Mouse (Mus musculus): ENCODE measurements around the gene Pmm1.
A peak's percentile ranks its signal among the peaks of the same experiment; 100 is the strongest.
"Not testable (repeated sequence)": the region's sequence is repeated elsewhere in the genome, so short reads cannot be mapped to it uniquely, and the experiment has no call there.

The Pmm1 gene

GRCm38 (mm10) chr15:81925760-81926445, 34.8 kb downstream of the Pmm1 start, which contains the start of gene Polr3h:
Polr3h (minus strand) TSS chr15:81926240.
- DNase-seq = peak; percentile 93

DNA sequence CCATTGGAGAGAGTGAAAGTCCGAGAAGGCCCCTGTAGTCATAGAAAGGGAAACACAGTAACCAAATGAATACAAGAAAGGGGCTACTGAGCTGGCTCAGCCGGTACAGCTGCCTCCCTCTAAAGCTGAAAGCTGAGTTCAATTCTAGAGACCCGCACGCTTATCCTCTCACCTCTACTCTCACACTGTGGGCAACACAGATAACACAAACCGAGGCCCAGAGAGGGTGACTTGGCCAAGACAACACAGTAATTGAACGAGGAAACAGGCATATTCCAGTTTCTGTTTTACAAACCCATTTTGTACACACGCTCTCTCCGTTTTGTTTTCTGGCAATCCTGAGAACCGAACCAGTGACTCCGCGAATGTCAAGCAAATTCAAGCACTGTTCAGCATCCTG, 35.8 kb downstream of the Pmm1 start:
- DNase-seq = no peak

DNA sequence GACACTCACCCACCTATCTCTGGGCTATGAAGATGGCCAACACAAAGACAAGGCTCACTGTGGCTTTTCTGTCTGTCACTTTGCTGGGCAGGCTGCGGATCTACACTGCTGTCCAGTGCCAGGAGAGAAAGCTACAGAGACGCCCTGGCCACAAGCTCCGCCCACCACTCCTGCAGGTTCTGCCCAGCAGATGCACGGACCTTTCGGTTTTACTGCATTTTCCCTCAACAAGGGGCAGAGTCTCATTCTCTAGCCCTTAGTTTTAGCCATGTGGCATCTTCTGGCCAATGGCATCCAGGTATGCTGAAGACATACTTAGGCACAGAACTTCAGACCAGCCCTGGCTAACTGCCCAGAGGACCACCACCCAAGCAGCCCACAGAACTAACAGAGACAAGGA, 39.5 kb downstream of the Pmm1 start:
- DNase-seq = no peak

DNA sequence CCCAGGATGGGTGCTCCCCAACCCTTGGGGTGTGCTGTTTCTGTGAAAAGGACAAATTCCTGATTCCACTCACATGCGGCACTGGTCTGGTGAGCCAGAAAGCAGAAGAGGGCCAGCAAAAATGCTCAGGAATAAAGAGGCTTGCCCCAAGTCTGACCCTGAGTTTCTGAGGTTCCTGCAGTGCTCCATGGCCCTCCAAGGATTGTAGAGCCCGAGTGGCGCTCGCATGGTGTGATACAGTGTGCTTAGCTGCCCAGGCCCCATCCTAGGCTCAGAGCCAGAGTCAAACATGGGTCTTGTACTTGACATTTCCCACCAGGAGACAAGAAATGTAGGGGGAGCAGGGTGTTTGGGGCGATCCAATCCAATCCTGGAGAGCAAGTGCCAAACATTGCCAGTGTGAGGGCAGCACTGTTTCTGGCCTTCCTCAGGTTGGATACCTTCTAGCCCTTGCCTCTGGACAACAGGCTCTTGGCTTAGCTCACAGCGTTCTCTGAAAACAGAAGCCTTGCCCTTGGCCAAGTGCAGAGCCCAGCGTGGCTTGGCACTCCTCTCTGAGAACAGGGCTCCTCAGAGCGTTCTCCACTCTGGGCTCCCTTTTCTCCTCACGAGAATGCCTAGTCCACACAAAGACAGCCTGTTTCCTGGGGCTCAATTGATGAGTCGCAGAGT, 40.0 kb downstream of the Pmm1 start:
- DNase-seq = no peak

DNA sequence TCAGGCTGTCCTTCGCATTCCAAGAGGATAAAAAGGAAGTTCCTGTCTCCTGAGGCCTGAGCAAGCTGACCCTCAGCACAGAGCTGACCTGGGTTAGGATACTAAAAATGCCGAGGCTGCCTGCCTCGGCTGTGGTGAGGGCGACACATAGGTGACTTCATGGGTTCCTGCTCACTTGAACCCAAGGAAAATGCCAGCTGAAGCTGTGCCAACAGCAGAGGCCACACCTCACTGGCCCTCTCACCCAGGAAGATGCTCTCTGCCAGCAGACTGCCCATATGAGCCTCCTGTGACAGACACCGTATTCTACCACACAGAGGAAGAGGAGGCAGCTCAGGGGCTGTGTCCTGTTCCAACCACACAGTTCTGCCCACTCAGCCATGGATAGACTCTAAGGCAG, 41.7 kb downstream of the Pmm1 start:
- peak; percentile 52 for DNase-seq

- peak; percentile 81 for DNase-seq
These were observed 42.9 kb downstream of the Pmm1 start for GRCm38 (mm10) chr15:81917621-81918463.

DNA sequence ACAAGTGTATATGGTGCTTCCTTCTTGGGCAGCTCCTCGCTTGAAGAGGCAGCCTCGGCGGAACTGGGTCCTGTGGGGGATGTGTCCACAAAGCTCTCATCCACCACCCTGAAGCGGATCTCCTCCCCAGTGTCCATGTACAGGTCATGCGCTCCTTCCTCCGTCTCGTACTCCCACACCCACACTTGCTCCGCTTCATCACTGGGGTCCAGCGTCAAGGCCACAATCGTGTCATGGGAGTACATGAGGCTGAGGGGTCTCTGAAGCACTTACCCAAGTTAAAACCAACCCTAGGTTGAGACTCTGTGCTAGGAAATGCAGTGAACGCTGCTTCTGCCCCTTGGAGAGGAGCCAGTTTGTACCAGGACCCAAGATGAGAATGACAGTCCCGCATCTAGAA, 43.5 kb downstream of the Pmm1 start:
- DNase-seq = no peak

- no peak for DNase-seq
These were observed 45.1 kb downstream of the Pmm1 start for GRCm38 (mm10) chr15:81915663-81916062.

DNA sequence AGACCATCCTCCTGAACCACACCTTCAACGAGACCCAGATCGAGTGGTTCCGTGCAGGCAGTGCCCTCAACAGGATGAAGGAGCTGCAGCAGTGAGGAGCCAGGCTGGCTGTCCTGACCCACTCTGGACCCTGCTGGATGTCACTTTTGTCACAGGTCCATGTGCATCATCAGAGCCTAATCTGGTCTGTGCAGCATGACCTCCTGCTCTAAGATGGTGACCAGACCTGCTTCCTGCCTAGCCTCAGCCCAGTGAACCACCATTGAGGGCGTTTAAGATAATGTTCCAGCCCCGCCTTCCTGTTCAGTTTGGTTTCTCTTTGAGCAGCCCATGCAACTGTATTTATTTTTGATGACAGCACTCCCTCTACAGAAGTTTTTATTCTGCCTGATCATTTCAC, 46.1 kb downstream of the Pmm1 start:
- no peak for DNase-seq

- DNase-seq = no peak
These were observed 48.2 kb downstream of the Pmm1 start for GRCm38 (mm10) chr15:81912498-81912897.

DNA sequence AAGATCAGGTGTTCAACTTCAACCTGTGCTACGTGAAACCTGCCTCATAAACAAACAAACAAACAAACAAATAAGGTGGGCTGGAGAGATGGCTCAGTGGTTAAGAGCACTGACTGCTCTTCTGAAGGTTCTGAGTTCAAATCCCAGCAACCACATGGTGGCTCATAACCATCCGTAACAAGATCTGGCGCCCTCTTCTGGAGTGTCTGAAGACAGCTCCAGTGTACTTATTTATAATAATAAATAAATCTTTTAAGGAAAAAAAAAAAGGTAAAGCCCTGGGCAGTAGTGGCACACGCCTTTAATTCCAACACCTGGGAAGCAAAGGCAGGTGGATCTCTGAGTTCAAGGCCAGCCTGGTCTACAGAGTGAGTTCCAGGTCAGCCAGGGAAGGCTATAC, 52.0 kb downstream of the Pmm1 start:
- DNase-seq = not testable (repeated sequence)

GRCm38 (mm10) chr15:81907953-81908352, 52.8 kb downstream of the Pmm1 start:
- DNase-seq = no peak

DNA sequence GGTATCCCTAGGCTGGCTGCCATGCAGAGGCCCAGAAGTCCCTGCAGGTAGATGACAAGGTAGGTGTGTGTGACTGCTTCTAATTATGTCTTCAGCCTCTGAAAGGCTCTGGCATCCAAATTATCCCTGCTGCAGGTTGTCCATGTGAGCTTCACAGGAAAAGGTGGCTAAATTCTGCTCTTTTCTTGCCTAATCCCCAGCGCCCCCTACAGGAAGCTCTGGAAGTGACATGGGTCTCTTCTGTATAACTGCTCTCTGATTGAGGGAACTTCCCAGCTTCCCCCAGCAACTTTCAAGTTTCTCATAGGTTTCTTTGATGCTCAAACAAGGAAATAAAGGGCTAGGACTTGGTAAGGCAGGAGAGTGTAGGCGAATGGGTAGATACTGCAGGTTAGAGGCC, 55.8 kb downstream of the Pmm1 start:
- peak; percentile 81 for DNase-seq

All from kidney, adult 18-20 months (tissue).